Mouse (Mus musculus) G1E (cell line): ENCODE results near the gene Cd300lf. TPM values are rescaled to one million over a fixed set of nuclear protein-coding genes. Genes with fewer than 3 reads are reported as not detected.

Experiments
- ATAC-seq: 2 replicates; pipeline ENCODE4 v1.8.0; 2016; ENCODE audit warnings: mild to moderate bottlenecking; ENCODE audit not compliant: insufficient number of reproducible peaks, poor library complexity, low FRiP score, severe bottlenecking; ENCODE audit errors: extremely low read depth
- DNase-seq: peaks from one replicate; pipeline ENCODE4 v3.0.0; 2012; ENCODE audit warnings: low spot score
- H3K27me3 ChIP-seq: 2 replicates; pipeline ENCODE4 v1.6.1; 2012; ENCODE audit warnings: mild to moderate bottlenecking, low read length, inconsistent platforms; ENCODE audit not compliant: insufficient read depth
- H3K36me3 ChIP-seq: replicated peaks from 2 replicates; pipeline ENCODE3; 2012; ENCODE audit warnings: mild to moderate bottlenecking, inconsistent platforms
- H3K4me1 ChIP-seq: 2 replicates; pipeline ENCODE4 v1.6.1; 2012; ENCODE audit warnings: low read depth, low read length, inconsistent platforms, mixed read lengths; ENCODE audit not compliant: insufficient read depth
- H3K4me3 ChIP-seq: 2 replicates; pipeline ENCODE4 v1.5.1; 2012; ENCODE audit warnings: low read depth, mild to moderate bottlenecking, inconsistent platforms, low read length, moderate library complexity, mixed read lengths
- H3K9me3 ChIP-seq: replicated peaks from 2 replicates; pipeline ENCODE4 v1.6.1; 2012; ENCODE audit warnings: inconsistent platforms
- CTCF ChIP-seq: IDR thresholded peaks from 2 replicates; pipeline ENCODE4 v1.5.1; 2012; ENCODE audit warnings: low read depth, low read length, inconsistent platforms, mixed read lengths
- GATA1 ChIP-seq: IDR thresholded peaks from 2 replicates; pipeline ENCODE4 v1.6.1; 2012; ENCODE audit warnings: borderline replicate concordance, low read length, inconsistent platforms, mixed read lengths
- GATA2 ChIP-seq: IDR thresholded peaks from 2 replicates; pipeline ENCODE4 v1.6.1; 2012; ENCODE audit warnings: low read depth, low read length, inconsistent platforms, borderline replicate concordance
- POLR2AphosphoS5 ChIP-seq: IDR thresholded peaks from 2 replicates; pipeline ENCODE4 v1.6.1; 2012; ENCODE audit warnings: low read depth, low read length, inconsistent platforms; ENCODE audit not compliant: insufficient replicate concordance
- TAL1 ChIP-seq: conservative IDR thresholded peaks from 2 replicates; pipeline ENCODE4 v1.6.1; 2012; ENCODE audit warnings: low read depth, low read length, inconsistent platforms, mixed read lengths
- polyA plus RNA-seq: library from polyadenylated mRNA; stranded (reverse); fragments of >175 nt; gene quantifications from 2 replicates; pipeline ENCODE4 v1.2.3, GENCODE M21; 2012
- total RNA-seq, 2 experiments: library from RNA; stranded (forward) in 1 of 2; stranded (reverse) in 1 of 2; fragments of 200-1000 nt in 1 of 2; fragments of >200 nt in 1 of 2; fragmentation: Nextera tagmentation in 1 of 2; gene quantifications; 2 replicates each; pipeline ENCODE4 v1.2.3; 2014 to 2017

Cd300lf gene
- total and polyA plus RNA-seq, 3 experiments = 1.6 TPM; not detected in 2

GRCm38 (mm10) chr11:115166776-115167175 lies 33.0 kb upstream of the Cd300lf start:
- TF ChIP-seq TAL1 = no peak
- TF ChIP-seq GATA1 = no peak
- no peak for TF ChIP-seq POLR2AphosphoS5
- no peak for TF ChIP-seq CTCF
- TF ChIP-seq GATA2 = no peak
- no peak for DNase-seq
- peaks cover 70% of the 10 kb centered on the region for H3K36me3 ChIP-seq
- peaks cover 74% of the 10 kb centered on the region for H3K4me1 ChIP-seq
- no peak overlapping the region; the same call in 1 of the 2 replicates for H3K4me3 ChIP-seq
- H3K9me3 ChIP-seq = no peaks in the 10 kb centered on the region
- H3K27me3 ChIP-seq = no peaks in the 10 kb centered on the region
- no peak for ATAC-seq

DNA sequence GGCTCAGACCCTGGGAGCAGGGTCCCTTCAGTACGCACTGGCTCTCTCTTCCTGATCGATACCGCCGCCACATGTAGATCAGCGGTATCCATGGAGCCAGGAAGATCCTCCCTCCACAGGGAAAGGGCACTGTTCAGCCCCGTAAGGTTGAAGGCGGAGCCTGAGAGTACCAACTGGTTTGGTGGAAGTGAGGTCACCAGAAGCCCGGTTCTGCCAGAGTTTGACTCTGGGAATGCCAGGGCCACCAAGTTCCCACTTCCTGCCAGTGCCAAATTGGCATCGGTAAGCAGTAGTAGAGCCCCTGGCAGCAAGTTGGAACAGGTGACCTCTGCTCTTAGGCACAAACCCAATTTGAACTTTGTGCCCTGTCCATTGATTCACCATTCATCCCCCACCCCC lies 31.2 kb upstream of the Cd300lf start:
- Histone ChIP-seq H3K4me1 (peaks cover 74% of the 10 kb centered on the region), H3K36me3 (peaks cover 52% of the 10 kb centered on the region), H3K27me3 (no peaks in the 10 kb centered on the region), H3K4me3 (peak overlapping the region; percentile 85), H3K9me3 (no peaks in the 10 kb centered on the region)
- no peak for DNase-seq
- TF ChIP-seq GATA1 (no peak), TAL1 (no peak), CTCF (no peak), GATA2 (no peak), POLR2AphosphoS5 (no peak)
- ATAC-seq = no peak

GRCm38 (mm10) chr11:115164341-115164975 lies 30.7 kb upstream of the Cd300lf start:
- ATAC-seq (no peak), DNase-seq (peak; percentile 68)
- Histone ChIP-seq H3K36me3 (peaks cover 48% of the 10 kb centered on the region), H3K9me3 (no peaks in the 10 kb centered on the region), H3K27me3 (no peaks in the 10 kb centered on the region; the same call in 1 of the 2 replicates), H3K4me3 (peak overlapping the region; percentile 85), H3K4me1 (peaks cover 77% of the 10 kb centered on the region)
- TF ChIP-seq GATA1 = no peak

GRCm38 (mm10) chr11:115163568-115164150 lies 29.9 kb upstream of the Cd300lf start:
- Histone ChIP-seq H3K4me1 (peaks cover 75% of the 10 kb centered on the region), H3K9me3 (no peaks in the 10 kb centered on the region), H3K4me3 (peak overlapping the region; percentile 85), H3K27me3 (no peaks in the 10 kb centered on the region; the same call in 1 of the 2 replicates), H3K36me3 (peaks cover 41% of the 10 kb centered on the region)
- DNase-seq = no peak
- no peak for TF ChIP-seq GATA2
- ATAC-seq = no peak

- peak; percentile 99 for DNase-seq
- H3K27me3 ChIP-seq = peaks cover under 1% of the 10 kb centered on the region; the same call in 1 of the 2 replicates
- no peak for TF ChIP-seq GATA2
- TF ChIP-seq GATA1 = no peak
- TF ChIP-seq CTCF = no peak
- no peak for TF ChIP-seq TAL1
- TF ChIP-seq POLR2AphosphoS5 = no peak
- ATAC-seq = peak; percentile 89
- peaks cover 34% of the 10 kb centered on the region for H3K36me3 ChIP-seq
- H3K9me3 ChIP-seq = no peaks in the 10 kb centered on the region
- peaks cover 77% of the 10 kb centered on the region for H3K4me1 ChIP-seq
- H3K4me3 ChIP-seq = peak within 1 kb of the TSS; percentile 85
These were observed 29.2 kb upstream of the Cd300lf start, which contains the start of gene Slc9a3r1 for GRCm38 (mm10) chr11:115162832-115163480. Slc9a3r1 (plus strand) TSS chr11:115163341.

DNA sequence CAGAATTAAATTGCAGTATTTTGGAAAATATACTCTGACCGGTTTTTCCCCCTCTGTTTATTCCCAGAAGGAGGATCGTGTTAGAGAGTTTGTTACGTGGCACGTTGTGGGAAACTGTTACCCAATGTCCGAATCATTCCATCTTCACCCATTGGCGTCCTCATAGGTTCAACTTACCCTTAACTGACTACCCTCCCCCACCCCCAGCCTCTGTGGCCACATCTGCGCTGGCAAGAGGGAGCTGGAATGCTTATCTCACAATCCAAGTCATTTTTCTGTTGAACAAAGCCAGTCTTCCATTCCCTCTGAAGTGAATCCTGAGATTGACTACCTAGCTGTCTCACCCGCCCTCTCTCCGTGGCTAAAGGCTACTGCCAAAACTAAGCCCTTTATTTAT lies 28.4 kb upstream of the Cd300lf start:
- TF ChIP-seq GATA2 (no peak), GATA1 (no peak)
- peaks cover 8% of the 10 kb centered on the region for H3K27me3 ChIP-seq
- no peak for DNase-seq
- H3K36me3 ChIP-seq = peaks cover 26% of the 10 kb centered on the region
- peak overlapping the region; percentile 85 for H3K4me3 ChIP-seq
- H3K9me3 ChIP-seq = no peaks in the 10 kb centered on the region
- peaks cover 76% of the 10 kb centered on the region for H3K4me1 ChIP-seq
- no peak for ATAC-seq
